Mouse (Mus musculus) right cerebral cortex, postnatal 14 days (tissue): ENCODE measurements around the gene Chtop.

Source experiments
- DNase-seq: peaks from one replicate; pipeline ENCODE4 v3.0.0; 2022

The Chtop gene

DNA sequence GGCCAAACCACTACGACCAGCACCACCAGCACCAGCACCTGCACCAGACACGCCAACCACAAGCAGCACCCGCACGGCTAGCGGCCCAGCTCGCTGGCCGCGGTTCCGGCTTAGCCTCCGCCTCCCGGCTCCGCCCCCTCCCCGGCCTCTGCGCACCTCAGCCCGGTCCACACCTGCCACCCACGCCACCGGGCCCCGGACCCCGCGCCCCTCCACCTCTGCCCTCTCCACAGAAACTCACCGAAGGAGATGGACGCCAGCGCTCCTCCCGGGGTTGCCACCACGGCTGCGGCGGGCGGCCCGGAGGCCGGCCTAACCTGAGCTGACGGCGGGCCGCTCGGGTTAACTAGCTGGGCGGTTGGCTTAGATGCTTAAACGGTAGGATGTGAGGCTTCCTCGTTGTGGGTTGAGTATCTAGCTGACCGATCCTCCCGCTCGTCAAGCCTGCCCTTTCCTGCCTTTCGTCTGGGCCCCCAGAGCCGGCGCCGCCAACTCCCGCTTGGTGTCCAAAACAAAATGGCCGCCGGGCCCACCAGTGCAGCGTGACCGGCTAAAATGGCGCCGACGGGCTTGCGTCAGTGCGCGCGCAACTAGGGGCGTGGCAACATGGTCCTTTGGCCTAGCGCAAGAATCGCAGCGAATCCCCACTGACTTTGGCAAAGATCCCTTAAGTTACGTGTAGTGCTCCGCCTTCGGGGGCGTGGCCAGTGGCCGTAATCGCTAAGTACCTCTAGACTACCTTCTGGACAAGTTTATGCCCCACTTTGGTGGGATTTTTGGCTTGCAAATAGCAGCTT, at the start of gene Chtop:
TSS of gene Chtop (minus strand) at position 549 of the 797 bp plus-strand sequence.
- peak; percentile 100 for DNase-seq

DNA sequence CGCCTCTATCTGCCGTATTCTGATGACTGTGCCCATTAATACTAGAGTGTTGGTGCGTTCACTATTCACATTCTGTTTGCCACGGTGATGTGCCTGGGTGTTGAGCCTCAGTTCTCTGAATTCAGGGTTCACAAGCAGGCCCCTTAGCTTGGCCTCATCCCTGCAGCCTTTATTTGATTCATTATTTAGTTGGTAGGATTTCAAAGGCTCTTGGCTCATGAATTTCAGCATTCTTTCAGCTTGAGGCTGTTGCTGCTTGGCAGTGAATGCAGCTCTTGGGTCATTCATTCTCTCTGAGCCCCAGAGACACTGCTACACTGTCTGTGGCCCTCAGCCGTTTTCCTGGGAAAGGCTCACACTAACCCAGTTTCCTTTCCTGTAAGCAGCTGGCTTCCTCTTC, 46.7 kb upstream of the Chtop start:
- DNase-seq, result no peak

GRCm38 (mm10) chr3:90552231-90552630, 42.9 kb upstream of the Chtop start:
- DNase-seq, result no peak

DNA sequence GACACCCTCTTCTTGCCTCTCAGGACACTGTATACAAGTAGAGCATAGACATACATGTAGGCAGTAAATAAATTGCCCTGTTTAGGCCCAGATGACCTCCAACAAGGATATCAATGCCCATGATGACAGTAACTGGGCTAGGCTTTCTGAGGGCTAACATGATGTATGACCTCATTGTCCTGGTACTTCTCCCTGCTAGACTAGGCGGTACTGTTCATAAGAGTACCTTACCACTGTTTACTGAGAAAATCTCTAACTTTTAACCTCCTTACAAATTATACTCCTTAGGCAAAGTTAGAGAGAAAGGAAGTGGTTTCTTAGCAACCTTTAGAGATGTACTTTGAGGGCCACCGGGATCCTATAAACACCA, 41.1 kb upstream of the Chtop start:
- DNase-seq, result no peak

GRCm38 (mm10) chr3:90549676-90550420, 40.5 kb upstream of the Chtop start:
- no peak for DNase-seq

DNA sequence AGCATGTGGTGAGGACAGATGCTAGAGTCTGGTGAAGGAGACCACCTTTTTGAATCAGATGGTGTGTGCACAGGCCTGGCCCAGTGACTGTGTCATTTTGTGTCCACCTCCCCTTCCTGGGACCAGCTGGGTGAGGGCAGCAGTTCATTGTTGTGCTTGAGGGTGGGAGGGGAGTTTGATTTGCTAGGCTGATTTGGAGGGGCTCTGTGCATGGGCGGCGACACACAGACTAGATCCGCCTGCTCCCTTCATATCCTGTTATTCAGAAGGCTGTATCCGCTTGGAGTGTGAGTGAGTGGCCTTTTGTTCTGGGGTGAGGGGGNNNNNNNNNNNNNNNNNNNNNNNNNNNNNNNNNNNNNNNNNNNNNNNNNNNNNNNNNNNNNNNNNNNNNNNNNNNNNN, 31.6 kb upstream of the Chtop start:
- no peak for DNase-seq

GRCm38 (mm10) chr3:90537905-90538296, 28.6 kb upstream of the Chtop start:
- DNase-seq, result no peak

- DNase-seq, result no peak
These were observed 28.0 kb upstream of the Chtop start, which contains the start of gene S100a16 for GRCm38 (mm10) chr3:90537141-90537904. Gene S100a16 (plus strand): TSS chr3:90537254.

DNA sequence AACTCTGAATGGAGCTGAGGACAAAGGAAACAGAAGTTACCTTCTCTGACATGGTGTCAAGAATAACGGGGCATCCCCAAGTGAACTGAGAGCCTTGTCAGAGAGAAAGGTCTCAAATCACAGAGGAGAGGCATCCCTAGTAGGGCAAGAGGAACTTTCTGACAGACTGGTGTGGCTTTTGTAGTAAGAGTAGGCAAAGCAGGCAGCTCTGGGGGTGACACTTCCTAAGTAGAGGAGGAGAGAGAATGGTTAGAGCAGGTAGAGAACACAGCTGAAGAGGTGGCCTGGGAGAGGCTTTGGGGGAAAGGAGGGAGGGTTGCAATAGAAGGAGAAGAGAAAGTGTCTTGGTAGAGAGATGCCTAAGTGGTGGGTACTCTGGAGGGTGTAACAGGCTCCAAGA, 26.1 kb upstream of the Chtop start:
- DNase-seq, result no peak

DNA sequence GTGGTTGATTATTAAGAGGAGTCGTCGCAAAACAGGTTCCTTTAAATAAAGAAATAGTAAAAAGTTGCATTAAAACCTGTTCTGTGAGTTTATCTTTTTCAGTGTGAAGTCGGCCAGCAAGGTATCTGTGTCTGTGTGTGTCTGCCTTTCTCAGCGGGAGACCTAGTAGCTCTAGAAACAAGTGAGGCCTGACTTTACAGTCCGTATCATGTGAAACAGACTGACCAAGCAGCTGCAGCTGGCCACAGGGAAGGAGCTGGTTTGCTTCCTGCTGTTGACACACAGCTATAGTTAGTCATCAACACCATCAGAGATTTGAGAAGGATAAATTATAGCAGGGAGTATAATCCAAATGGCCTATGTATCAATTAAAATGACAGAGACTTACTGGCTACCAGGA, 22.4 kb upstream of the Chtop start:
- DNase-seq, result no peak

DNA sequence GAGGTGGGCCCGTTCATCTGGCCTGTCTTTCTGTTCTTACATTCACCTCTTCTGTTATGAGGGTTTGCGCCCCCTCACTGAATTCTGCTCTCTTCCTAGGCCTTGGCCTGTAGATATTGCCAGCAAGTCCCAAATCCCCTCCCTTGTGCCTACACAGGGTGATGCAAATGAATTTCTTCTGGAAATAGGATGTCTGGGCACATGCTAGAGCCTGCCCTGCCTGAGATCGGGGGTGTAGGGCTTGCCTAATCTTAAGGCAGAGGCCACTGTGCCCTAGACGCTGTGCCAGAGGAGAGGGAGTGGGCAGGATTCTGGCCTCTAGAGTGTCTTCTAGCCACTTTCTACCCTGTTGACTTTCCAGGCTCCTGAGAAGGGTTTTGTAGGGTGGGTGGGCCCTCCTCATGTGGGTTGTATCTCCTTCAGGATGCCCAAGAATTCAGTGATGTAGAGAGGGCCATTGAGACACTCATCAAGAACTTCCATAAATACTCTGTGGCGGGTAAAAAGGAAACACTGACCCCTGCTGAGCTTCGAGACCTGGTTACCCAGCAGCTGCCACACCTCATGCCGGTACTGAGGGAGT, 18.1 kb upstream of the Chtop start:
- DNase-seq, result no peak

GRCm38 (mm10) chr3:90526580-90526979, 17.3 kb upstream of the Chtop start, which contains the start of gene S100a14:
Gene S100a14 (plus strand): TSS chr3:90526856.
- no peak for DNase-seq

- no peak for DNase-seq
These were observed 16.8 kb upstream of the Chtop start for GRCm38 (mm10) chr3:90526076-90526475.

GRCm38 (mm10) chr3:90525421-90525820, 16.1 kb upstream of the Chtop start:
- no peak for DNase-seq

DNA sequence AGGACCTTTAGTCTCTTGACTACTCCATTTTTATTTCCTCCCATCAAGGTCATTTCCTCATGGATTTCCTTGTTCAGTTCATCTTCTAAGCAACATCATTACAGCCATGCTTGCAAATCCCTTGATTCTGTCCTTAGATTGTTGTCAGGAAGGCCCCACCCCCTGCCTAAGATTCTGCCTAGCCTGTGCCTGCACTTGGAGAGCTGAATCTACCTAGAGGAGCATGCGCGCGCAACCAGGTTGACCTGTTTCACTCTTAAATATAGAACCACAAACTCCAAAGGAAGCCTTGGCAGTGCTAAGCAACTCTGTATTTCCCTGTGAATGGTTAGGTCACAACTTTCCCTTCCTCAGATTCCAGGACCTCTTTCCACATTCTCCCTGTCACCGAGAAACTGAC, 8.4 kb upstream of the Chtop start:
- DNase-seq, result no peak

- no peak for DNase-seq
These were observed 6.5 kb upstream of the Chtop start for GRCm38 (mm10) chr3:90515789-90516188.

DNA sequence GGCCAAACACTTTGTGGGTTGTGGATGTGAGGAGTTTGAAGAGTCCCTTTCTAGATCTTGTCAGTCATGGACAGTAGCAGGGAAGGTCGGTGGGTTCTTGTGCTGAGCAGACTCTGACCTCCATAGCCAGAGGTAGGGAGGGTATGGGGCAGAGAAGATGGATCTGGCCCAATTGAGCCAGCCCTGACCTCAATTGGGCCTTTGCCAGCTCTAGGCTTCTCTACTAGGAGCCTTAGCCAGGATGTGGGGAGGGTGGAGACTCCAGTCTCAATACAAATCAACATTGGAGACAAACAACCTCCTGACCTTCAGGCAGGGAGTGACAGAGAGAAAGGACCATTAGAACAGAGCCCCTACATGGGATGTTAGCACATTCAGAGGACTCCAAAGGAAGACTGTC, 5.9 kb upstream of the Chtop start:
- DNase-seq, result no peak

GRCm38 (mm10) chr3:90514691-90515090, 5.4 kb upstream of the Chtop start:
- peak; percentile 38 for DNase-seq

DNA sequence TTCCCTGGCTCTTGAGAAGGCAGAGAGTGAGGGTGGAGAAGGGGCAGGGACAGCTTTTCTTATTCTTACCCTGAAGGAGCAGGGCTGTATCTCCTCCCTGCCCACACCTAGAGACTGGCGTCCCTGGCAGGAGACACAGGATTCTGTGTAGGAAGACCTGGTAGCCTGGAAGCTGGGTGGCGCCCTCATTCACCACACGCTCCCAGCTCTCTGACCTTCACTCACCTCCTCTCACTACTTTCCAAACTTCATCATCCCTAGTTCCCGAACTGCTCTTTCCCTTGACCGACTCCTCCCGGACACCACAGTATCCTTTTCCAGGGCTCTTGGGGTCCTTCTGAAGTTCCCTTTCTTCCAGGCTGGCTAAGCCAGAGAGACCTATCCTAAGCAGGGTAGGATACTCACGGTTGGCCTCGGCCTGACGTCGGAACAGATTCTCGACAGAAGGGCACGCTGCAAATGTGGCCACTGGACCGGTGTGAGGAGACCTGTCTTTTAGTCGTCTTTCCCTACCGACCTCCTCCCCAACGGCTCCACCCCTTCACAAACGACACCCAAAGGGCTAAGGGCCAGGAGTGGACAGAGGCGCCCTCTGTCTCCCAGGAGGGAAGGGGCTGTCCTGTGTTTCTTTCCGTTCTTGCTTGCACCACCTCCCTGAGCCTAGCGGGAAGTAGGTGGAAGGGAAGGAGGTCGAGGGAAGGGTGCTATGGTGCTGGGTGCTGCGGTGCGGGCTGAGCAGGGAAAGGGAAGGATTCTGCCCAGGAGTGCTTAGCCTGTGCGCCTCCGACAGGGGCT, 4.7 kb upstream of the Chtop start, which contains the start of the genes S100a1 and S100a13:
TSS of gene S100a1 (minus strand) at position 597 of the 795 bp plus-strand sequence.
TSS of gene S100a13 (plus strand) at position 640 of the 795 bp plus-strand sequence.
- DNase-seq, result peak; percentile 34

DNA sequence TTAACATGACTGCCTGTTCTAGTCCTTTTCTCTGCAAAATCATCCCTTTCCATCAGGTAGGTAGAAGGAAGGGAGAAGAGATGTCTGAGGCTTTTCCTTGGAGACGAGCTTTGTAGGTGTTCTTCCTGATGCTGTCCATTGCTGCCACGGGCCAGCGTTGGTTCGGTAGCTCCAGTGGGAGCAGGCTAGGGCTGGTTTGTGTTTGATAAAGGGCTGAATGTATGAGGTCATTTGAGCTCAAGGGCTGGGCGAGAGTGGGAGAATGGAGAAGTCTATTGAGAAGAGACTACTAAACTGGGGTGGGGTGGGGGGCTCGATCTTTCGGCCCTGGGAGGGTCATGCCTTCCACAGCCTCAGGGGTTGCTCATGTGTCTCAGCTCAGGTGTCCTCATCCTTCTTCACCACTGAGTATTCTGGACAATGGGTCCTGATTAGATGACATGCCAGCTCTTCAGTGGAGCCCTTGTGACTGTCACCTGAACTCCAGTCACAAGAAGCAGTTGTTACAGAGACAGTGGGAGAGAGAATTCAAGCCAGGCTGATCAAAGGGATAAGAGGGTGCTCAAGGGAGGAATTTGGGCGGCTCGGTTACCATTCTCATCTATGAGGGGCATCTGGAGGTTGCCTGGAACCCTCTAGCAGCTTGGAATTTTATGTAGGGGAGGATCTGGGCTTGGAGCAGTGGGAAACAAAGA, 3.8 kb upstream of the Chtop start:
- no peak for DNase-seq

- no peak for DNase-seq
These were observed 3.0 kb upstream of the Chtop start for GRCm38 (mm10) chr3:90512276-90512675.
